Mouse (Mus musculus) cerebellum, adult 2 months (tissue): ENCODE results near the gene Chrna9. TPM values are rescaled to one million over a fixed set of nuclear protein-coding genes. Genes with fewer than 3 reads are reported as not detected.

Experiments
- DNase-seq, 2 experiments: peaks; one replicate each; pipeline ENCODE4 v3.0.0; 2021
- H3K27ac ChIP-seq: fragments of 200-500 bp; 2 replicates; pipeline ENCODE4 v1.5.1; 2012; ENCODE audit warnings: low read length, control low read depth, inconsistent platforms; ENCODE audit not compliant: insufficient read depth
- H3K27me3 ChIP-seq: fragments of 200-500 bp; 2 replicates; pipeline ENCODE4 v1.6.1; 2012; ENCODE audit warnings: inconsistent platforms, mild to moderate bottlenecking, low read length, moderate library complexity; ENCODE audit not compliant: control insufficient read depth, insufficient read depth
- H3K4me1 ChIP-seq: fragments of 200-500 bp; 2 replicates; pipeline ENCODE4 v1.6.1; 2011; ENCODE audit warnings: low read length; ENCODE audit not compliant: control insufficient read depth, insufficient read depth
- H3K4me3 ChIP-seq: fragments of 200-500 bp; replicated peaks from 2 replicates; pipeline ENCODE3; 2011; ENCODE audit warnings: mild to moderate bottlenecking, low read depth, low read length, control low read depth; ENCODE audit not compliant: insufficient read depth
- CTCF ChIP-seq: fragments of 200-500 bp; IDR thresholded peaks from 2 replicates; pipeline ENCODE4 v1.5.1; 2011; ENCODE audit warnings: low read depth, mild to moderate bottlenecking, control low read depth, low read length, moderate library complexity, borderline replicate concordance; ENCODE audit not compliant: insufficient read depth
- POLR2A ChIP-seq: fragments of 200-500 bp; IDR thresholded peaks from 2 replicates; pipeline ENCODE4 v1.6.1; 2011; ENCODE audit warnings: low read length, control low read depth, borderline replicate concordance; ENCODE audit not compliant: insufficient read depth
- WGBS: fragments of 180-500 bp; shearing (Covaris S2); methylation state at CpG from one replicate; pipeline ENCODE4 v1.1.7; 2018; 5-methylcytosine and 5-hydroxymethylcytosine counted together
- polyA plus RNA-seq: library from polyadenylated mRNA; depleted of rRNA; stranded (reverse); fragments of >200 nt; gene quantifications from 2 replicates; pipeline ENCODE4 v1.2.3, GENCODE M21; 2012

Chrna9 gene
- polyA plus RNA-seq, 1 experiment: not detected

DNA sequence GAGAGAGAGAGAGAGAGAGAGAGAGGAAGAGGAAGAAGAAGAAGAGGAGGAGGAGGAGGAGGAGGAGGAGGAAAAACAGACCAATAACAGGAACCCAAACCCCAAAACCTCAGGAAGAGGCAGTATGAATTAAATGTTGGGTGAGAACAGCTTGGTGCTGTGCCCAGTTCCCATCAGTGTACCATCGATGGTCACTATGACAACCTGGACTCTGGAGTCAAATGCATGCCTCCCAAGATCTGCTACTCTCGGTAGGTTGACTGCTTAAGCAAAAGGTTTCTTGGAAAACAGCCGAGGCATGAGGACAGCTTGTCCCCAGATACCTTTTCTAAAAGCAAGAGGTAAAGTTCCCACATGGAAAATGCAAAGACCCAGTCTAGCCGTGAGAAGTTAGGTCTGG is 25.4 kb upstream of the Chrna9 start:
- no peak overlapping the region for H3K4me3 ChIP-seq
- H3K27ac ChIP-seq: no peak overlapping the region
- no peak for TF ChIP-seq POLR2A
- TF ChIP-seq CTCF: no peak
- H3K4me1 ChIP-seq: no peaks in the 10 kb centered on the region
- no peaks in the 10 kb centered on the region for H3K27me3 ChIP-seq
- DNase-seq: no peak
- 5% methylated on average over 4 of the region's 4 CpGs for WGBS

DNA sequence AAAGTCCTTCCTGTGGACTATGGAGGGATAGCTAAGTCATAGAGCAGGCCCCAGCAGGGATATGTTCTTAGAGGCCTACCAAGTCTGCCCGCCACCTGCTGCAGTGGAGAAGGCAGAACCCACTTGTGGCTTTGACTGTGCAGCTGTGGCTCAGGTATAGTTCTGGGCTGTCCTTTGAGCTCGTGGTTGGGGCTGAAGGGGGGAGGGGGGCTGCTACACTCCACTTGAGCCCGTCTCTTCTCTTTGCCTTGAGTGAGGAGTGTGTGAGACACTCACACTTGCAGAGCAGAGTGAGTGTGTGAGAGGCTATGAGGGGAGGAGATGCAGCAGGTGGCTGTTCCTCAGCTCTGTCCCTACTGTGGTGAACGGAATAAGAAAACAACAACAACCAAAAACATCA is 24.3 kb upstream of the Chrna9 start:
- TF ChIP-seq CTCF: no peak
- no peak for TF ChIP-seq POLR2A
- Histone ChIP-seq H3K27ac (no peak overlapping the region), H3K4me3 (no peak overlapping the region), H3K27me3 (no peaks in the 10 kb centered on the region), H3K4me1 (no peaks in the 10 kb centered on the region)
- DNase-seq: no peak
- WGBS: 83% methylated on average over 4 of the region's 4 CpGs

DNA sequence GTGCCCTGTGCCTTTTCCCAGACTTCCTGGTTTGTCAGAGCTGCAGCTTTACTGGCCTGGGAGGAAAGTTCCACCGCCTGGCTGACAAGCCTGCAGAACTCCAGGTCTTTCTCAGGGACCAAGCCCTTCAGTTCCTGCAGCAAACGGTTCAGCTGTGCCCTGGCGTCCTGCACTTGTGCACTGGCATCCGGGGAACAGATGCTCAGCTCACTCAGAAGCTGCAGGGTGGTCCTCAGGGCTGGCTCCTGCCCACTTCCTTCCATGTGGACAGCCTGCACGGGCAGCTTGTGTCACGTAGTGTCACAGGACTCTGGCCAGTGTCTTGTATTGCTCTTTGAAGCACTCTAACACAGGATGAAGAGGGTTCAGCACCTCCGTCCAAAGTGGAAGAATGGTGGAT is 23.0 kb upstream of the Chrna9 start:
- WGBS: 23% methylated on average over 7 of the region's 7 CpGs
- no peak for DNase-seq

DNA sequence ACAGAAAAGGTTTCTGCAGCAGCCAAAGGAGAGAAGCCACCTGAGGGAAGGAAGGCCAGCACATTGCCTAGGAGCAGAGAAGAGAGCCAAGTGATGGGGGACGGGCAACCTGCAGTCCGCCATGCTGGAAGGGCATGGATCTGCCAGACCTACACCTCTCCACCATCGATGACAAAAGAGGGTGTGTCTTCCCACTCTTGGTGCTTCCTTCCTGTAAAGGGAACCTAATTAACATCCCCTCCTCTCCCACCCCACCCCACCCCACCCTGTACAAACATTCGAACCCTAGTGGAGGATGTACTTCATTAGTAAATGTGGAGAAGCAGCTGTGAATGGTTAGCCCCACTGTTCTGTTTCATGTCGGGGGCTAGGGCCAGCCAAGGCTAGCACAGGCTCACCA is 22.5 kb upstream of the Chrna9 start:
- no peak for DNase-seq

More for the DNA sequence above, 23.0 kb upstream of the Chrna9 start:
- TF ChIP-seq POLR2A (no peak), CTCF (no peak)
- no peaks in the 10 kb centered on the region for H3K27me3 ChIP-seq
- H3K4me1 ChIP-seq: no peaks in the 10 kb centered on the region
- no peak overlapping the region for H3K4me3 ChIP-seq
- no peak overlapping the region for H3K27ac ChIP-seq

DNA sequence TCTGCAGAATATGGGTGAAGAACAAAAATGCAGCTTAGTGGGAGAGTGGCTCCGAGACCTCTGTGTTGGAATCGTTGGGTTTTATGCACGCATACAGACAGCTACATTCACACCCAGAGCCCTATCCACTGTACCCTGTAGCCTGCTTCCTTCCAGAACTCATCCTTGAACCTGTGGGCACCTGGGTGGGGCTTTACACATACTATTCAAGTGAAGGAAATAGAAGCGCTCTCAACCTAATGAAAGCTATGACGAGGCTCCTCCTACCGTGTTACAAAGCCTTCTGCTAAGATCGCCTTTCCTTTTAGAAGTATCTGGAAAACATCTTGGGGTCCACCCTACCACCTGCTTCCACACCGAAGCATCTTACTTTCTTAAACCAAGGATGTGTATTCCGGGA is 21.6 kb upstream of the Chrna9 start:
- no peak for DNase-seq
- Histone ChIP-seq H3K4me3 (no peak overlapping the region), H3K4me1 (no peaks in the 10 kb centered on the region), H3K27me3 (no peaks in the 10 kb centered on the region), H3K27ac (no peak overlapping the region)
- TF ChIP-seq CTCF (no peak), POLR2A (no peak)
- 92% methylated on average over 9 of the region's 9 CpGs for whole genome bisulfite sequencing

More for the DNA sequence above, 22.5 kb upstream of the Chrna9 start:
- Histone ChIP-seq H3K27ac (no peak overlapping the region), H3K4me3 (no peak overlapping the region), H3K4me1 (no peaks in the 10 kb centered on the region), H3K27me3 (no peaks in the 10 kb centered on the region)
- WGBS: 86% methylated on average over 5 of the region's 5 CpGs
- TF ChIP-seq POLR2A (no peak), CTCF (no peak)

DNA sequence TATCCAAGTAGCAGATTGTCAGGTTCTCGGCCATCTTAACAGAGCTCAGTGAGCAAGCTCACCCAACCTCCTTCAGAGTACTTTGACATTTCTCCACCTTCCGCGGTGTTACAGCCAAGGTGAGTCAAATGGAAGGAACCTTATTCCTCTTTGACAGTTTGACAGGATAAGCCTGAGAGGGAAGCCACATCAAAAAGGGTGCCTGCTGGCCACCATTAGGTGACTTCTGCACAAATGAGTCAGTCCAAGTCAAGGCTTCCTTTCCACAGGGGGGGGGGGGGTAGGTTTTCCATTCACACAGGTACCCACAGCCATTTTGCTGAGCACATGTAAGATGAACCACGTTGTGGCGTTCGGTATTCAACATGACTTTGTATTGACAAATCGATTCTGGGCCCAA is 20.4 kb upstream of the Chrna9 start:
- Histone ChIP-seq H3K4me1 (no peaks in the 10 kb centered on the region), H3K27ac (no peak overlapping the region), H3K27me3 (no peaks in the 10 kb centered on the region), H3K4me3 (no peak overlapping the region)
- TF ChIP-seq POLR2A: no peak
- TF ChIP-seq CTCF: no peak
- DNase-seq: no peak
- 67% methylated on average over 7 of the region's 7 CpGs for WGBS

DNA sequence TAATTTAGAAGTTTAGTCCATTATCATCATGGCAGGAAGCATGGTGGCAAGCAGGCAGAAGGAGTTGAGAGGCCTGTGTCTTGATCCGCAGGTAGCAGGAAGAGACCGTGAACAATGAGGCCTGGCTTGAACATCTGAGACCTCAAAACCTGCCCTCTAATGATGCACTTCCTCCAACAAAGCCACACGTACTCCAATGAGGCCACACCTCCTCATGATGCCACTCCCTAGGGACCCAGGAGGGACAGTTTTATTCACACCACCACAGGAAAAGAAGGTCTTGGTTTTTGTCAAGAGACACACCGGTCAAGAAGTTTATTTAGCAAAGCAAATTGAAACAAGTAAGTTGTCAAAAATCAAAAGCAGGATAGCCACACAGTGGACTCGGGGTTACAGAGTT is 17.8 kb upstream of the Chrna9 start:
- TF ChIP-seq CTCF (no peak), POLR2A (no peak)
- WGBS: 88% methylated on average over 5 of the region's 5 CpGs
- no peak overlapping the region for H3K27ac ChIP-seq
- H3K4me3 ChIP-seq: no peak overlapping the region
- H3K27me3 ChIP-seq: no peaks in the 10 kb centered on the region
- H3K4me1 ChIP-seq: no peaks in the 10 kb centered on the region
- no peak for DNase-seq

DNA sequence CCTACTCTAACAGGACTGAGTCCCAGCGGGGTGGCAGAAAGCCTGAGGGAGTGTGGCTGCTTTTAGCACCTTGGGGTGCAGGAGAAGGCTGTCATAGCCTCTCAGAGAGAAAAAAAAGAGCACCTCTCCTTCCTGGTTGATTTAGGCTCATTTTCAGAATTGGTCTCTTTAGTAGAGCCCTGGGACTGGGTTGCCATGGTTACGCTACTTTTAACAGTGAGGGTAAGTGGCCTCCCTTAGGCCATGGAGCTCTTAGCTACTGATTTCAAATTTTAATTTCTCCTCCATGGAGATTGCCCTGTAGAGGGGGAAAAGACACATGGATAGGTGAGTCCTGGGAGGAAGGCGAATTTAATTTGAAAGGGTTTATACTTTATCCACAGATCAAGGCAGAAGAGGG is 16.1 kb upstream of the Chrna9 start:
- Histone ChIP-seq H3K4me3 (no peak overlapping the region), H3K4me1 (no peaks in the 10 kb centered on the region), H3K27ac (no peak overlapping the region), H3K27me3 (no peaks in the 10 kb centered on the region)
- TF ChIP-seq CTCF (no peak), POLR2A (no peak)
- no peak for DNase-seq
- 79% methylated on average over 3 of the region's 3 CpGs for WGBS

DNA sequence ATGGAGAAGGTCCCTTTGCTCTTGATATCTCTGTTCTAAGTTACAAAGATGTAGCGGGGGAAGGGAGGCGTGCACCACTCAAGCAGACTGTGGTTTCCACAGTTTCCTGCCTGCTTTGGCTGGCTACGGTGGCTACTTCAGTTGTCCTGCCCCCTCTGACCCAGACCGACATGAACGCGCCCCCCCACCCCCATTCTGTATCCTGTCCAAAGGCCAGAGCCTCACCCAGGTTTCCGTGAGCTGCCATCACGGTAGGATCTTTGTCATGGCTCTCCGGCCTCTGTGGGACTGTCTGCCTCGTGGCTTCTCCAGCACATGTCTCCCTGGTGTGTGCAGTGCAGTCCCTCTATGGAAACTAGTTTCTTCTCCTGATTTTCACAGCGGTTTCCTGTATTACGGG is 15.4 kb upstream of the Chrna9 start:
- WGBS: 78% methylated on average over 12 of the region's 12 CpGs
- Histone ChIP-seq H3K27ac (no peak overlapping the region), H3K4me1 (no peaks in the 10 kb centered on the region), H3K27me3 (no peaks in the 10 kb centered on the region), H3K4me3 (no peak overlapping the region)
- DNase-seq: no peak
- no peak for TF ChIP-seq POLR2A
